Mouse (Mus musculus) testis, adult 2 months (tissue): Measurements from ENCODE around the gene Ncor2. TPM values are rescaled to one million over a fixed set of nuclear protein-coding genes. Genes with fewer than 3 reads are reported as not detected.

Experiments
- H3K27ac ChIP-seq: fragments of 200-500 bp; 2 replicates; pipeline ENCODE4 v1.5.1; 2012; ENCODE audit warnings: low read depth, low read length; ENCODE audit not compliant: control insufficient read depth, insufficient read depth
- H3K27me3 ChIP-seq: fragments of 200-500 bp; 2 replicates; pipeline ENCODE4 v1.6.1; 2012; ENCODE audit warnings: mild to moderate bottlenecking, low read length, moderate library complexity; ENCODE audit not compliant: control insufficient read depth, insufficient read depth
- H3K36me3 ChIP-seq: fragments of 200-500 bp; 2 replicates; pipeline ENCODE4 v1.6.1; 2012; ENCODE audit warnings: mild to moderate bottlenecking, low read length; ENCODE audit not compliant: control insufficient read depth, insufficient read depth
- H3K4me1 ChIP-seq: fragments of 200-500 bp; 2 replicates; pipeline ENCODE4 v1.6.1; 2012; ENCODE audit warnings: low read length; ENCODE audit not compliant: control insufficient read depth, insufficient read depth
- H3K4me3 ChIP-seq: fragments of 200-500 bp; 2 replicates; pipeline ENCODE4 v1.5.1; 2012; ENCODE audit warnings: low read depth, mild to moderate bottlenecking, low read length, moderate library complexity, mixed read lengths; ENCODE audit not compliant: control insufficient read depth
- CTCF ChIP-seq: fragments of 200-500 bp; IDR thresholded peaks from 2 replicates; pipeline ENCODE4 v1.5.1; 2012; ENCODE audit warnings: low read depth, mild to moderate bottlenecking, inconsistent platforms, low read length, moderate library complexity; ENCODE audit not compliant: control insufficient read depth, insufficient read depth, insufficient replicate concordance
- POLR2A ChIP-seq: fragments of 200-500 bp; IDR thresholded peaks from 2 replicates; pipeline ENCODE4 v1.6.1; 2012; ENCODE audit warnings: low read depth, mild to moderate bottlenecking, inconsistent platforms, low read length, moderate library complexity; ENCODE audit not compliant: control insufficient read depth
- polyA plus RNA-seq: library from polyadenylated mRNA; depleted of rRNA; stranded (reverse); fragments of >200 nt; gene quantifications from 2 replicates; pipeline ENCODE4 v1.2.3, GENCODE M21; 2012

Gene Ncor2
- polyA plus RNA-seq, 1 experiment, result 28.0 TPM

GRCm38 (mm10) chr5:125122546-125122945 is 56.5 kb downstream of the Ncor2 start:
- Histone ChIP-seq H3K27ac (no peak overlapping the region), H3K4me3 (no peak overlapping the region), H3K4me1 (peaks cover 10% of the 10 kb centered on the region), H3K36me3 (no peaks in the 10 kb centered on the region), H3K27me3 (no peaks in the 10 kb centered on the region)
- TF ChIP-seq CTCF (no peak), POLR2A (no peak)

- Histone ChIP-seq H3K27ac (no peak overlapping the region), H3K4me1 (peaks cover 6% of the 10 kb centered on the region), H3K4me3 (no peak overlapping the region), H3K27me3 (no peaks in the 10 kb centered on the region), H3K36me3 (no peaks in the 10 kb centered on the region)
- TF ChIP-seq CTCF (no peak), POLR2A (no peak)
These were observed 57.0 kb downstream of the Ncor2 start for GRCm38 (mm10) chr5:125122049-125122448.

GRCm38 (mm10) chr5:125120517-125121303 is 58.3 kb downstream of the Ncor2 start:
- Histone ChIP-seq H3K27me3 (no peaks in the 10 kb centered on the region), H3K4me3 (no peak overlapping the region), H3K27ac (no peak overlapping the region), H3K36me3 (no peaks in the 10 kb centered on the region), H3K4me1 (peaks cover 6% of the 10 kb centered on the region)
- TF ChIP-seq CTCF (no peak), POLR2A (no peak)

- H3K4me3 ChIP-seq, result no peak overlapping the region
- H3K27me3 ChIP-seq, result no peaks in the 10 kb centered on the region
- H3K4me1 ChIP-seq, result no peaks in the 10 kb centered on the region; the same call in 1 of the 2 replicates
- H3K36me3 ChIP-seq, result no peaks in the 10 kb centered on the region
- H3K27ac ChIP-seq, result no peak overlapping the region
- TF ChIP-seq POLR2A (no peak), CTCF (no peak)
These were observed 61.8 kb downstream of the Ncor2 start for GRCm38 (mm10) chr5:125117238-125117637.

- no peaks in the 10 kb centered on the region for H3K36me3 ChIP-seq
- H3K27ac ChIP-seq, result no peak overlapping the region
- H3K4me3 ChIP-seq, result no peak overlapping the region
- H3K4me1 ChIP-seq, result no peaks in the 10 kb centered on the region; the same call in 1 of the 2 replicates
- H3K27me3 ChIP-seq, result no peaks in the 10 kb centered on the region
- TF ChIP-seq CTCF (no peak), POLR2A (no peak)
These were observed 66.0 kb downstream of the Ncor2 start for GRCm38 (mm10) chr5:125113029-125113428.

- Histone ChIP-seq H3K36me3 (no peaks in the 10 kb centered on the region), H3K4me1 (no peaks in the 10 kb centered on the region; the same call in 1 of the 2 replicates), H3K27ac (no peak overlapping the region), H3K27me3 (no peaks in the 10 kb centered on the region), H3K4me3 (no peak overlapping the region)
- TF ChIP-seq CTCF (no peak), POLR2A (no peak)
These were observed 66.4 kb downstream of the Ncor2 start for GRCm38 (mm10) chr5:125112588-125112987.

GRCm38 (mm10) chr5:125111137-125111536 is 67.9 kb downstream of the Ncor2 start:
- no peaks in the 10 kb centered on the region for H3K27me3 ChIP-seq
- H3K36me3 ChIP-seq, result no peaks in the 10 kb centered on the region
- H3K4me1 ChIP-seq, result no peaks in the 10 kb centered on the region; the same call in 1 of the 2 replicates
- H3K27ac ChIP-seq, result no peak overlapping the region
- TF ChIP-seq CTCF (no peak), POLR2A (no peak)
- H3K4me3 ChIP-seq, result no peak overlapping the region
